Mouse (Mus musculus): ENCODE results near the gene Tspan6.
A peak's percentile ranks its signal among the peaks of the same experiment; 100 is the strongest.

Gene Tspan6

DNA sequence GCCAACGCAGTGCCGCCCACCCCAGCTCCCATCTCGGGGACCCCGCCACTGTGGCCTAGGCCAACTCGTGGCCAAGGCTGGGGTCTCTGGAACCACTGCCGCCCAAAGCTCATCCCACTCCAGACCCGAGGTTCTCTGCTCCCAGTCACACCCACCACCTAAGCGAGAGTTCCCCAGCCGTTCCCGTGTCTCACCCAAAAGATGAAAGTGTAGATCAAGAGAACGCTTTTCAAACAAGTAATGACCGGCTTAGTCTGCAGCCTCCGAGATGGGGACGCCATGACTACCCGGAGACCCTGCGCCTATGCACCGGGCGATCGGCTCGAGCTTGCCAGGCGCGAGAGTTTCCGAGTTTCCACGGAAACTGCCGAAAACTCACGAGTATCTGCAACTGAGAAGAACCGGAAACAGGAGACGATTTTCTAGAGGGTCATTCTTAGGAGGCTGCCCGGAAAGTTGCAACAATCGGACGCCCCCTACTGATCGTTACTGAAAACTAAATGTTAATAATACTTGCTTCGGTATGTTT lies at the start of gene Tspan6:
Gene Tspan6 (minus strand): TSS at position 416 of the 529 bp plus-strand sequence.
- DNase-seq = peak; percentile 69

DNA sequence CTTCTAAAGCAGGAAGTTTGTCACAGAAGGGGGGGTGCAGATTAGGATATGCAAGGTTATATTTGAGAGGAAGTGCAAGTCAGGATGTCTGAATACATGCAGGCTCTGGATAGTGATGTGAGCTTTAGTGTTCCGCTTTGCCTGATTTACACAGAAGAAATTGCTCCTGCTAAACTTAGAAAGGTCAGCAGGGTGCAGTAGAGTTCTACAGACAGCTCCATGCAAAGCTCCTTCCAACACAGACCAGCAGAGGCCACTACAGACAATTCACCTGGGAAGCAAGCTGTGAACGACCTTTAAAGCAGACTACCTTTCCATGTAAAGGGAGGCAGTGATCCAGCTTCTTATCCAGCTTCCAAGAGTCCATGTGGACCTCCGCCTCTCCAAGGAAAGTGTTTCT lies 49.2 kb upstream of the Tspan6 start:
- DNase-seq = peak; percentile 19

DNA sequence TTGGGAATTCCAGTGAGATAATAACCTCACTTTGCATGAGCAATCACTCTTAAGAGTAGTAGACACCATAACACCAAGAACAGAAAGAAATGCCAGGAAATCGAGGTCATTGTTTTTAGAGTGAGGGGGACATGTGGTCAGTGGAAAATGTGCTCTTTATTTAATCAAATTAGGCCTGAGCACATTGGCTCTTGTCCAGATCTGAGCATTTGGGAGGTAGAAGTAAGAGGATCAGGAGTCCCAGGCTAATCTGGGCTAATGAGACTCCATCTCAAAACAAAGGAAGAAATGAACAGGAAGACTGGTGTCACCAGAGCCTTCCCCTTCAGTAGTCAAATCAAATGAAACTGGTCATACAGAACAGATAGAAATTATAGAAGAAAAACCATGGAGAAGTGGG lies 41.3 kb upstream of the Tspan6 start:
- DNase-seq = no peak

DNA sequence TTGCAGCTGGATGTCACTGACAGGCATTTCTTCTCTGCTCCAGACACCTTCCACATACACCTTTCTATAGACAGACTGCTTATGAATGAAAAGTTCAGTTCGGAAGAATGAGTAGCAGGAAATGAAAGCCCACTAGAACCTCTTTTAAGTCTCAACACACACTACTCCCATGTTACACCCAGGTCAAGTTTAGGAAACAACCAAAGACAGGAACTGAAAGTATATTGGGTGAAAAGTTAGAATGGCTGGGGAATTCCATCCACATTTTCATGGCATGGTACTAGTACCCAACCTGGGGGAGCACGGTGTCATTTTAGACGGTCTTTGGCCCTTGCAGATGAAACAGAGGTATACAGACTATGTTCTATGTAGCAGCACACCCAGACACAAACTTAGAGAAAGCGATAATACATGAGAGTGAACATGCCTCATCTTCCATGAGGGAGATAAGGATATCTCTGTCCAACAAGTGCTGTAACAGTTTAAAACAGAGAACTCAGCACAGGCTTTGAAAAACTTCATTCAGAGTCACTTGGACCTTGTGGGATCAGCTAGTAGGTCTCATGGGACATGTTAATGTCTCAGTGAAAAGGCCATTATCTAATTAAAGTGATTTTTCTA lies 38.5 kb upstream of the Tspan6 start:
- DNase-seq = no peak

DNA sequence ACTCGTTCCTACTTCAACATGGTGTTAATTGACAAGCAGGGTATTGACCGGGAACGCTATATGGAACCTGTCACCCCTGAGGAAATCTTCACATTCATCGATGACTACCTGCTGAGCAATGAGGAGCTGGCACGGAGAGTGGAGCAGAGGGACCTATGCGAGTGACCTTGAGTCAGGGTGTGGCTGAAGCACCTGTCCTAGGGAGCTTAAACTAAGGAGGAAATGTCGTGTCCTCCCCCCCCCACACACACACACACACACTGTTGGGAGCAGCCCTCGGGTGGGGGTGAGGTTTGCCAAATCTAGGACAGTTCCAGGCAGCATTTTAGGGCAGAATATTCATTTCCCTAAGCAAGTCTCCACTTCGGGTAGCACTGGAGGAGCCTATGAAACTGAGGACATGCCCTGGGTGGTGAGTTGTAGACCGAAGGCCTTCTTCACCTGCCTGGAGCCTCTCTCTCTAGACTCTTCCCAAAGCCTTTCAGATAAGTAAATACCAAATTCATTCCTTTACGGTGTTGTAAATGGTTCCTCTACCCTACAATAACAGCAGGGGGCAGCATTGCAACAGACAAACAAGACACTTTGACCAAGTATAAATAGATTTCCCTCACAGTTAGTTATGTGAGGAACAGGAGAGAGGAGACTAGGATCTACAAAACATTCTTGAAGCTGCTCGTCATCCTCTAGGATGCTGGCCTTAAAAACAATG lies 33.2 kb upstream of the Tspan6 start:
- no peak for DNase-seq

DNA sequence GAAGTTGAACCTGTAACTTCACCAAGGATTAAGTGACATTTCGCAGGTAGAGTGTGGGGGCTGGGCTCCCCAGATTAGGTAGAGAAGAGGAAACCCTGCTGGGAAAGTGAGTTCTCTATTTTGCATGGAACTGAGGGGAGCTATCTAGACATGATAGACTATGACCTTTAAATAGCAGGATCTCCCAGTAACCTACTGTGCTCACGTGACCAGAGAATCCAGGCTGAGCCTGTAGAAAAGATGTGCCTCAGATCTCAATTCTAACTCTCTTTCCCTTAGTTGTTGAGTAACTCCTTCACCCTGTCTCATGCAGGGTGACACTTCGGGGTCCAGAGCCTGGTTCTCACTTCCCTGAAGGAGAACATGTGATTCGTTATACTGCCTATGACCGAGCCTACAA lies 28.5 kb upstream of the Tspan6 start:
- no peak for DNase-seq

DNA sequence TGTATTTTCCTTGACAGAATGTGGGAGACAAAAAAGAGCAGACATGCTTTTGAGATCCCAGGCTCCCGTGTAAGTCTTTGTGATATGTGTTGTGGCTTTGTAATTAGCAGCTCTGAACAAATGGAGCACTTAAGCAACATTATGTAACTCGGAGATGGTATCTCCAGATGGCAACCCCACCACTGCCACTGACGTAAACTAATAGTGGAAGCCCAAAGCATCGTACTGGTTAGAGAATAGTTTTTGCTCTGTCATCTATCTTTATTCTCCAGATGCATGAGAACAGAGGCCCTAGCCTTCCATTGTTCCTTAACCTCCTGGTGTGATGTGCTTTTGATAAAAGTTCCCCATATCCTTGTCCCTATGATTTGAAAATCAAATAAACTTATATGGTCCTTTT lies 23.0 kb upstream of the Tspan6 start:
- DNase-seq = no peak

DNA sequence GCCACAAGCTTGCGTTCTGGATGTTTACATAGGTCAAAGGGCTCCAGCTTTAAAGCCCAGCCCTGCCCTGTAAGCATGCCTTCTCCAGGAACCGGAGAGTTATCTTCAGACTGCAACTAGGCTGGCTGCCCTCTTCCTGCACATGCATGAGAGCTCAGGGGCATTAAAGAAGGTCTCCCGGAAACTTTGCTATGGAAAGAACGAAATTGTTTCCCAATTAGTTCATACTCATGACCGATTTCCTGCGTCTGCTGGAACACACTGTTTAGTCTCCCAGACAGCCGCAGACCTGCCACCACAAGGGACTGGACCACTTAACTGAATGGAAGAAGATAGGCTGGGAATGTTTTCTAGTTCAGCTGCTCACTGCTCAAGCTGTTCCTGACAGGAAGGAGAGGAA lies 16.0 kb upstream of the Tspan6 start:
- no peak for DNase-seq

DNA sequence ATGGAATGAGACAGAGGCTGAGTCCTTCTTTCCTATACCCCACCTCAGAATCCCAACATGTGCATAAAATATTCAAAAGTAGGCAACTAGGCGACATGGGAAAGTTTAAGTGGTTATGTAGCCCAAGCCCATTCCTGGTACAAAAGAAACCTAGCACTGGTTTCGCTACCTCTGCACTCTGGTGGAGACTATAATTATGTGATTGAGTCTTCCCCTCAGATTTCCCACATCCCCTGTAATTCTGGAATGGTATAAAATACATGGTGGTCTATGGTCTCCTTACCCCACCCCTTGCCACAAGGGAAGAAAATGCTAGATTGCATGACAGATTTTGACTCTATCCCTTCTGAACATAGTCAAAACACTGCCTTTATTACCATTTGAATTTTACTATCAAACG lies 14.8 kb upstream of the Tspan6 start:
- no peak for DNase-seq

DNA sequence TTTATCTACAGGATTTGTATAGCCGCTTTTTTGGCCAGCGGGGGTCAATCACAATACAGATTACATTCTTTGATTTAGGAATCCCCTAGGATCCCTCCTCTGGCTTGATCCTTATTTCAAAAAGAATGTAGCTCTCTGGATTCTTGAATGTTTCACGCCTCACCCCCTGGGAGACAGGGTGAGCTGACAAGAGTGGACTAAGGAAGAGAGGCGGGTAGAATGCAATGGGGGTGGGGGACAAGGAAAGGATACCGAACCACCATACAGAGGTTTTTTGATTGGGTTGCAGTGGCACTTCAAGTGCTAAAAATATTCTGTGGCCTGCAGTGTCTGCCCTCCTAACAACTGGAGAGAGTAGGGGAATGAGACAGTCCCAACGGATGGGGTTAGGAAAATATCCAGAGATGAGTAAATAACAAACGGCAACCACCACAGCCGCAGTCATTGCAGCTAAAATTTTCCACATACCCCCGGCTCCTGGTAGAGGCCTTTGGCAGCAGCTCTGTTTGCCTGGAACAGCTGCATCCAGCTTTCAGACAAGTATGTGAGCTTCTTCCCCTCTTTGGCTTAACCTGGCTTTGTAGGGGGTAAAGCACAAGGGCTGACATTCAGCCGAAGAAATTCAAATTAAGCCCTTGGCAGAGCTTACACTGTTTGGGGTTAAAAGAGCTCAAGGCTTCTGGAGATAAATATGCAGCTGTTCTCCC lies 13.3 kb upstream of the Tspan6 start:
- DNase-seq = no peak

DNA sequence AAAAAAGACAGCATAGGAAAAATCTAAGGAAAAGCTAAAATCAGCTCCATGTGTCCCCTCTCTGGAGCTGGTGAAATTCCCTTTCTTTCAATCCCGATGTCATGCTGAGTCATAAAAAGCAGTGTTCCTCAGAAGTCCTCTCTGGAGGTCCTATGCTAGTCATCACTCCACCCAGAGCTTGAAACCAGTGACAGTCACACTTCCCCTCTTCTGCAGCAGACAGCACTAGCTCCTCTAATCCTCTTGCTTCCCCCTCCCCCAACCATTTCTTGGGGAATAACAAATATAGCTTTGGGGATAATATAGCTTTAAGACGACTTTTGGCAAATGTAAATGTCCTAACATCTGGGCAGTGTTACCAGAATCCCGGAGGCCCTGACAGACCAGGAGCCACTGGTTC lies 10.0 kb upstream of the Tspan6 start, which contains the start of gene Srpx2:
Gene Srpx2 (plus strand): TSS at position 166 of the 400 bp plus-strand sequence.
- DNase-seq = no peak

DNA sequence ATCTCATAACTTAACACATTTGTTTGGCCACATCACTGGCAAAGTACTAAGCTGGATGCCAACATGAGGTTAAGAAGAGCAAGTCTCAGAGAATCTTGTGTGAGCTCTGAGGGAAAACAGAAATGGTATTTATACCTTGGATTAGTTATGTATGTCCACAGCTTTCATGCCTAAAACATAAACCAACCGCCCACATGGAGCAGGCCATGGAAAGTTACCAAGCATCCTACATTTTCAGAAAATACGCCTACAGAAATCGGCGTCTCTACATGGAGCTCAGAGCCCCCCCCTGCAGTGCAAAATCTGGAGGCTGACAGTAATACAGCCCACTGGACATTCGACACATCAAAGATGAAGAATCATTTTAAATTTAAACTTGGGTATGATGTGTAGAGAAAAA lies 10.1 kb downstream of the Tspan6 start:
- DNase-seq = no peak

DNA sequence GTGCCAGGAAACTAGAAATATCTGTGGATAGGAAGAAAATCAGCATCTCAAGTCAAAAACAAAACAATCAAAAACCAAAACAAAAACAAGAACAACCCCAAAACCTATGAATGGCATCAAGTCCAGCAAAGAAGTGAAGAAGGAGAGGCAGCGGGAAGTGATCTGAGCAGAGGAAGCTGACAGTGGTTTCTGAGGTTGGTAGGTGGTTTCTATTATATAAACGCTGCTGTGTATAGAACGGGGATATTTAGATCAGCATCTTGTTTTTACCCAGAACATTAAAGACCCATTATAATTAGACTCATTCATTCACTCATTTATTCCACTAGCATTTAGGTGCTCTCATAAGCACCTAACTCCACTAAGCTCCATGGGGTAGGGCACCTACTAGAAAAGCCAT lies 10.9 kb downstream of the Tspan6 start:
- DNase-seq = no peak

DNA sequence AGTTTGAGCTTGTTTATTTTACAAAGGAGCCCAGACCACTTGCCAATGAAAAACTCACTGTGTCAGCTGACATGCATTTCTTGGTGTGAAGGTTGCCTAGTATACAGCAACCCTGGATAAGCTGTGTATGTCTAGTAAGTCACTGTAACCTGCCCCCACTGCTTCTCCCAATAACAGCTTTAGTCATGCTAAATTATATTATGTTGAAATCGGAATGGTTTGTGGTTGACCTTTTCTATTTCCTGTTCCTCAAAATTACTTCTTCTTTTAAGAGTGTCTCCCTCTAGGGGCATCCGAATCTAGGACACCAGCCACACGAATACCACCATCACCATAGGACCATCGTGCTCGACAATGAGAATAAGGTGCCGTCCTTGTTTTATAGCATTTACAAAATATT lies 28.5 kb downstream of the Tspan6 start:
- no peak for DNase-seq

DNA sequence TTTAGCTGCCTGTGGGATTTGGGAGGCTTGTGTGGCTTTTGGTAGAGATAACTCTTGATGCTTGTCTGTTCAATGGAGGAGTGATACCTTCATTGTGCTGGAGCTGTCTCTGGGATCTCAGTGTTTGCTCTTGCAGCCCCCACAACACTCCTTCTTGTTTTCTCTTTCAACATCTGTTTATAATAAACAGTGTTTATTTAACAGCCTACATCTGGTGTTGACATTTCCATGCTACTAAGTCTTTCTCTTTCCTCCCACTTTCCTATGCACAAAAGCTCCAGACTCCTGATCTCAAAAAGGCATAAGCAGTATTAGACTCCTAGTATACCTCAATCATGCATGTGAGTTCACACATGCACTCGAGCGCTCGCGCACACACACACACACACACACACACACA lies 44.6 kb downstream of the Tspan6 start:
- no peak for DNase-seq

DNA sequence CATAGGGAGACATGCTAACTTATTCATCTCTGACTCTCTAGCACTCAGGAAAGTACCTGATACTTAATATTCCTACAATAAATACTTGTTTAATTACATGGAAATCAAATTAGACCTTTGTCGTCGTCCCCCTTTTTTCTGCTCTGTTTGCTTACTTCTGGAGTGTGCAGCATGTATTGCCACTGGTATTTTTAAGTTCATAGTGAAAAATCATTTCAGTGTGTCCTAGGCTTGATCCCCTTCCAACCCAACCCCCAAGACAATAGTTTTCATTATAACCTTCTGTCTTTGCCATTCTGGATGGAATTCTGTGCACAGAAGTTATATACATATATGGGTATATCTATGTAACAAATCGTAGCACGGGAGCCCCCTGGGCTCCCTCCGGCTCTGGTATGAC lies 47.5 kb downstream of the Tspan6 start, which contains the start of gene Tnmd:
Gene Tnmd (plus strand): TSS at position 301 of the 400 bp plus-strand sequence.
- no peak for DNase-seq

Data from right cerebral cortex, postnatal 25 days (tissue).